Mouse (Mus musculus): ENCODE measurements at regions not wholly inside any gene's neighbourhood (a gene's known extent, or its start where the extent isn't known, plus 50 kb on each side); places are given as distances from the start of the nearest gene placed in this dataset.

DNA sequence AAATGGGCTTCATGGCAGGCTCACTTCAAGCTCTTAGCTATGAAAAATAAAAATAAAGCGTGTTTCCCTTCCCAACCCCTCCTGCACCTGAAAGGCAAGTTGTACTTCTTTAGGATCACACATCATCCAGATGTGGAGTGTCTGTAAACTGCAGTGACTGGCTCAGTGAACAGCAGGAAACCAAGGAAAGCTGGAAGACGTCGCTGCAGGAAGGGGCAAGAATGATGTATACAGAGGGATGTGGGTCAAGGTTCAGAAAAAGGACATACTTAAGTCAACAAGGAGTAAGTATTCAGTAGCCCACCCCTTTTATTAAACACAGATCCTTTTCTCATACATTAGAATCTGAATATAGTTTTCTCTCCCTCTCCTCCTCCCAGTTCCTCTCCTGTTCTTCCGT is 879.4 kb downstream of the Ntrk3 start:
- in situ Hi-C loops (cut with MboI; ENCODE audit: low pct_ligation_motif_present, low pct_unique_long_range_greater_than_20kb, low sequenced_read_pairs) (no loop called here), dilution Hi-C loops (cut with MboI; ENCODE audit: extremely low pct_ligation_motif_present, extremely low pct_unique_long_range_greater_than_20kb, low sequenced_read_pairs) (no loop called here)
- H3K36me3 ChIP-seq (replicated peaks in 1 of 2; ENCODE audit: control insufficient read depth in 1 of 2, insufficient read depth in 1 of 2, low read length in 1 of 2): no peaks in the 10 kb centered on the region
- no peak overlapping the region for H3K9ac ChIP-seq (ENCODE audit: insufficient read depth, low read depth)
- H3K9me3 ChIP-seq (replicated peaks; ENCODE audit: low read length): peaks cover 67% of the 10 kb centered on the region
- H3K4me2 ChIP-seq (ENCODE audit: insufficient read depth, low read depth, poor library complexity, severe bottlenecking): no peak overlapping the region
- no peaks in the 10 kb centered on the region for H3K4me1 ChIP-seq (ENCODE audit: control insufficient read depth in 1 of 2, insufficient read depth in 2 of 2)
- H3K79me2 ChIP-seq (replicated peaks; ENCODE audit: control insufficient read depth, extremely low read depth, insufficient read depth, poor library complexity, severe bottlenecking): no peaks in the 10 kb centered on the region
- no peak overlapping the region for H3K27ac ChIP-seq (ENCODE audit: insufficient read depth, low read depth)
- H3K27me3 ChIP-seq (replicated peaks): no peaks in the 10 kb centered on the region
- TF ChIP-seq MEF2A (IDR thresholded peaks at IDR 0.05; ENCODE audit: borderline replicate concordance, low read depth, low read length) (no peak), KAT2A (IDR thresholded peaks at IDR 0.05; ENCODE audit: insufficient replicate concordance, low read length) (no peak), CHD1 (IDR thresholded peaks at IDR 0.05; ENCODE audit: low read depth, low read length) (no peak), TCF12 (IDR thresholded peaks at IDR 0.05; ENCODE audit: low read depth, low read length) (no peak)
- DNase-seq (ENCODE audit: extremely low read depth): no peak
- H3K4me3 ChIP-seq (replicated peaks in 1 of 3; ENCODE audit: low read depth in 2 of 3, low read length in 2 of 3, poor library complexity in 1 of 3): no peak overlapping the region

DNA sequence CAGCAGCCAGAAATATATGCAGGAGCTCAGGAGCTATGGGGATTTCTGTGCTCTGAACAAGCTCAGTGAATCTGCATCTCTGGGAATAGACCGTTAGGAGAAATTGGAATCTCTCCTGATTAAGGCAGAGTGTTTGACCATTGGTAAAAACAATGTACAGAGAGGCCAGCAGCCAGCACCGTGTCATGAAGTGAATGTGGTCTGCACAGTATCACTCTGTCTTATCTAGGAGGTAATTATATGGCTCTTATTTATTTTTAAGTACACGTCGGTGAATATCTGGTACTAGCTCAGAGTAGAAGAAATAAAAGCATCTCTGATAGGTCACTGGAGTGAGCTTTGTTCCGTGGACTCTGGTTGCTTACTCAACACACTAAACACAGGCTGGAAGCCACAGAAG is 879.8 kb downstream of the Ntrk3 start:
- in situ Hi-C loops (cut with MboI; ENCODE audit: low pct_ligation_motif_present, low pct_unique_long_range_greater_than_20kb, low sequenced_read_pairs): no loop called here
- Histone ChIP-seq H3K4me3 (replicated peaks in 1 of 3; ENCODE audit: low read depth in 2 of 3, low read length in 2 of 3, poor library complexity in 1 of 3) (no peak overlapping the region), H3K27me3 (replicated peaks) (no peaks in the 10 kb centered on the region), H3K36me3 (replicated peaks in 1 of 2; ENCODE audit: control insufficient read depth in 1 of 2, insufficient read depth in 1 of 2, low read length in 1 of 2) (no peaks in the 10 kb centered on the region), H3K27ac (ENCODE audit: insufficient read depth, low read depth) (no peak overlapping the region), H3K4me1 (ENCODE audit: control insufficient read depth in 1 of 2, insufficient read depth in 2 of 2) (no peaks in the 10 kb centered on the region), H3K9ac (ENCODE audit: insufficient read depth, low read depth) (no peak overlapping the region), H3K79me2 (replicated peaks; ENCODE audit: control insufficient read depth, extremely low read depth, insufficient read depth, poor library complexity, severe bottlenecking) (no peaks in the 10 kb centered on the region), H3K4me2 (ENCODE audit: insufficient read depth, low read depth, poor library complexity, severe bottlenecking) (no peak overlapping the region), H3K9me3 (replicated peaks; ENCODE audit: low read length) (peaks cover 65% of the 10 kb centered on the region)
- DNase-seq (ENCODE audit: extremely low read depth): no peak
- dilution Hi-C loops (cut with MboI; ENCODE audit: extremely low pct_ligation_motif_present, extremely low pct_unique_long_range_greater_than_20kb, low sequenced_read_pairs): no loop called here
- no peak for TF ChIP-seq USF2 (conservative IDR thresholded peaks at IDR 0.05; ENCODE audit: low read depth, low read length)
- no peak for TF ChIP-seq MAZ (IDR thresholded peaks at IDR 0.05; ENCODE audit: low read depth, low read length)
- TF ChIP-seq USF1 (IDR thresholded peaks at IDR 0.05; ENCODE audit: low read depth, low read length): no peak
- no peak for TF ChIP-seq SMC3 (IDR thresholded peaks at IDR 0.05; ENCODE audit: low read depth, low read length)
- no peak for TF ChIP-seq NELFE (IDR thresholded peaks at IDR 0.05; ENCODE audit: low read depth, low read length)
- TF ChIP-seq MAX (IDR thresholded peaks at IDR 0.05; ENCODE audit: low read length): no peak
- TF ChIP-seq CHD2 (IDR thresholded peaks at IDR 0.05; ENCODE audit: low read length): no peak
- TF ChIP-seq RAD21 (IDR thresholded peaks at IDR 0.05; ENCODE audit: low read depth, low read length): no peak
- no peak for TF ChIP-seq CHD1 (IDR thresholded peaks at IDR 0.05; ENCODE audit: low read depth, low read length)
- no peak for TF ChIP-seq MEF2A (IDR thresholded peaks at IDR 0.05; ENCODE audit: borderline replicate concordance, low read depth, low read length)
- TF ChIP-seq ZMIZ1 (IDR thresholded peaks at IDR 0.05; ENCODE audit: low read depth, low read length): no peak
- TF ChIP-seq UBTF (IDR thresholded peaks at IDR 0.05; ENCODE audit: low read depth, low read length): no peak
